Mouse (Mus musculus): ENCODE measurements around the gene Cxcl3.

DNA sequence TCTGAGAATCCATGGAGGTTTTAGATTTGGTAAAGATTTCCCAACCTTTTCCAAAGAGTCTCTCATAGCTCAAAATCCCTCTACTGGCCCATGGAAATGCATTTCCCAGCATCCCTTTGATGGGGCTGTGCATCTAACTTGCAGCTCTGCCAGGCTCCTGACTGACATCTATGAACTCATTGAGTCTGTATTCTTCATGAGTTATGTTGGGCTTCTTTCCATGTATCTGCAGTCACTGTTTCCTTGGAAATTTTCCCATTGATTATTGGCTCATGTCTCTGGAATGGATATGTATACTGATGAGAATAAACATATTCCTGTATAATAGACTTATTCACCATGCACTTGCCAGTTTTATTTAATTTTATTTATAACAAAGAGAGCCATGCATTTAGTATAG lies 20.1 kb downstream of the Cxcl3 start:
- TF ChIP-seq CTCF (IDR thresholded peaks at IDR 0.05; ENCODE audit: low read depth) (no peak), EP300 (IDR thresholded peaks at IDR 0.05; ENCODE audit: low read depth) (no peak)

Measured in liver, embryonic 14.5 days (tissue).